Mouse (Mus musculus): ENCODE measurements at regions not wholly inside any gene's neighbourhood (a gene's known extent, or its start where the extent isn't known, plus 50 kb on each side); places are given as distances from the start of the nearest gene placed in this dataset.

- no peak for DNase-seq (ENCODE audit: low spot score)
Observed at GRCm38 (mm10) chr16:77401185-77401943, 200.5 kb downstream of the Gm11146 start.

DNA sequence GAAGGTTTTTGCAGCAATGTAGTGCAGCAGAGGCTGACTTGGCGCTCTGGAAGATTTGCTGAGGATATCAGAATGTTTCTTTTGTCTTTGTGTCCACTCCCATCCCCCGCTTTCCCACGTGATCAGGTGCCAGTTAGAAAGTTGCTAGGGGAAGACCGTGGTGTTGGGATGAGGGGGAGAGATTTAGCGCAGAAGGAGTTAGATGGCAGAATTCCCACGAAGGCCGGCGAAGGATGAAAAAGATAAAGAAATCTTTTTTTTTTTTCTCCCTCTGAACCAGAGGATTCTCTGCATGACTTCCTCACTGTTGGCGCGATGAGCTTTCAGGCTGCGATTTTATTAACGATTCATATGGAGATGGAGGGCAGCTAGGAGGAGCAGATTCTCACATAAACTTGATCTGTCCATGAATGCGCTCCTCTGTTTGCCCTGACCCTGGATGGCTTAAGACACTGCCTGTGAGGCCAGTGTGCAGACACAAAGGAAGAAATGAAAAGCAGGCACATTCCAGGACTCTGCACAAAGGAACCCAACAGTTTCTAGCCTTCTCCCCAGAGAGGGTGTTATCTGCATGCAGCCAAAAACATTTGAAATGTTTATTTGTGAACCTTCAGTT is 201.5 kb downstream of the Gm11146 start:
- no peak for DNase-seq (ENCODE audit: low spot score)

DNA sequence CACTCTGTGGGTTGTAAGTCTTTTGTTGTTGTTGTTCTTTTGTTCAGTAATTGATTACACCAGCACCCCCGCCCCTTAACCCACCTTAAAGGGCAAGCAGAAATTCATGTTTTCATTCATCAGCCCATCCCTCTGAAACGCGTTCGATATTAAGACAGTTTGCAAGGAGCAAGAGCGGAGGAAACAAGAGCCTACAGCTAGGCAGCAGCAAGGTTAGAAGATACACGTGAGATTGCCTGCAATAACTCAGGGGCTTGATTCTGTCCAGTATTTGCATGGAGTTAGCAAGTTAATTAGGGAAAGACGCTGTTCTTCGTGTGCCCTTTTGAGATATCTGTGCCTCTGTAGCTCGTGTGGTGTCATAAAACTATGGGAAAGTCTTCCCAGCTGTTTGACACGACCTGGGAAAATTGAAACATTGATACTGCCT is 202.0 kb downstream of the Gm11146 start:
- DNase-seq (ENCODE audit: low spot score): no peak

DNA sequence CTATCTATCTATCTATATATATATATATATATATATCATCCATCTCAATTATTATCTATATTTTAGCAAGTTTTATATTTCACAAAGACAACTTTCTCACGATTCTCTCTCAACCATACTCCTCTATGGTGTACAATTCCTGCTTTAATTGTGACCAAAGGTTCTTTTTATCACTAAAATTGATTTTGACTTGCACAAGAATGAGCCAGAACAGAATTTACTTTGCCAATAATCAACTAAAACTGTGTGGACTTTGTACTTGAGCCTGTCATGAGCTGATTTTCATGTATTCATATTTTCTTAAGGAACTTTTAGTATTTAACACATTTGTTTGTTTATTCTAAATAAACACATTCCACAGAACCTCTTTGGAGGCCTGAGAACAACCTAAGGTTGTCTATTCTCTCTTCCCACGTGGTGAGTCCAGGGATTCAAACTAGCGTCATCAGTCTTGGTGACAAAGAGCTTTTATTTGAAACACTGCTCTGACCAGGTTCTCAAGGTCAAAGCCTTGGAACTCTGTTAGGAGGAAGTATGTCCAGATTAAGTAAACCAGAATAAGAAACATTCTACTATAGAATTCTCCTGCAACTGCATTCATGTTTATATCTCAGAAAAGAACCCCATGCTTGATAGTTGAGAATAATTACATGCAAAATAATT is 207.7 kb downstream of the Gm11146 start:
- DNase-seq (ENCODE audit: low spot score): no peak

- DNase-seq (ENCODE audit: low spot score): no peak
Observed at GRCm38 (mm10) chr16:77393470-77393869, 208.4 kb downstream of the Gm11146 start.

GRCm38 (mm10) chr16:77392205-77392604 is 209.7 kb downstream of the Gm11146 start:
- DNase-seq (ENCODE audit: low spot score): no peak

DNA sequence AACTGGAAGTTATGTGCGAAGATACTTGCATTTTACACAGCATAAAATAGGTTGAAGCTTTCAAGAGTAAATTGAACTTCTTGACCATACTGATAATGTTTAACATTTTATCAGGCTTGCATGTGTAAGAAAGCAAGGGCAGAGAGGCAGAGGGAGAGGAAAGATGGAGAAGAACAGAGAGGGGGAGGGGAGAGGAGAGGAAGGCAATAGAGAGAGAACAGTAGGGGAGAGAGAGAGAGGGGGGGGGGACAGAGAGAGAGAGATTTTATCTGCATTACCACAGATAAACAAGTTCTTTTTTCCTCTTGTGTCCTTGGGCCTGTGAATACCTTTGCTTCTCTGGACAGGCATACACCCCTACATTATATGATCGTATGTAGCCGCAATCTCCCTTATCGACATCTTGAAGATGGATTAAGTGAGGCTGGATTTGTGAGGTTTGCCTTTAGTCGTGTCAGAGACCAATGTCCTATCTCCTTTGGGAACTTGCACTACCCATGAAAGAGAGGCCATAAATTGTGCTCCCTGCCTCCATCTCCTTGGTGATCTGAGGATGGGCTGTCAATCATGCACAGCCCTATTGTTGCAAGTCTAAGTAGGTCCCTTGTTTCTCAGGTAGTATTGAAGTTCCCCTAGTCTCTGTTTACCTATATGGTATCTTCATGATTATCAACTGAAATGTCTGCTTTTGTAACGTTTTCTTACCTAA is 217.7 kb downstream of the Gm11146 start:
- DNase-seq (ENCODE audit: low spot score): no peak

DNA sequence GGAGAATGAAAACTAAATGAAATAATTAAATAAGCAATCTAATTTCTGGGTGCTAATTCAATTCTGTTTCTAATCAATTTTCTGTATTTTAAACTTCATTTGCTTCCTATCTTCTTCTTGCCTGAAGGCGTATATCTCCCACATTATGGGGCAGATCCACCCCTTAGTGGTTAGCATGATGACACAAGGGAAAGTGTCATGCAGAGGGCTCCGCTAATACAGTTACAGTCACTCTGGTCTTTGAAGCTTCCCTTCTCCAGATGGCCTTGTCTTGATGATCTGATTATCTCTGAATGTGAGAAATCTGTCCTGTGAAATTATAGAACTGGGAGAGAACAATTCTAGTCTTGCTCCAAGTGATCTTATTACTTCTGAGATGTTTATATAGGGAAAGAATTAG is 219.1 kb downstream of the Gm11146 start:
- no peak for DNase-seq (ENCODE audit: low spot score)

DNA sequence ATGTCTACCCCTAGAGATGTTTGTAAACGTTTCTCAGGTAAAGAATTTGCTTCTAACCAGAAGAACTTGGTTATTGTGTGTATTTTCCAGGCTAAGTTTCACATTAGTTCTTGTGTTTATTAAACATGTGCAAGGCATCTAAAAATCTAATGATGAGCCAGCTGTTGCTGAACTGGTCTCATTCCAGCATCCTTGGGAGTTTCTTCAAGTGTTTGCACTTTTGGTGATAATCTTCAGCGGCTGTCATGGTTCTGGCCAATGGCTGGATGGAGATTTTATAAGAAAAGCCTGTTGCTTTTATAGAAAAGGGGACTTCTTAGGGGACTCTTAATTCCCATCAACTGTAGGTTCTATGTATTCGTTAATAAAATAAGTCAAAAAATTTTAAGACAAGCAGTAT is 229.1 kb downstream of the Gm11146 start:
- DNase-seq (ENCODE audit: low spot score): no peak

DNA sequence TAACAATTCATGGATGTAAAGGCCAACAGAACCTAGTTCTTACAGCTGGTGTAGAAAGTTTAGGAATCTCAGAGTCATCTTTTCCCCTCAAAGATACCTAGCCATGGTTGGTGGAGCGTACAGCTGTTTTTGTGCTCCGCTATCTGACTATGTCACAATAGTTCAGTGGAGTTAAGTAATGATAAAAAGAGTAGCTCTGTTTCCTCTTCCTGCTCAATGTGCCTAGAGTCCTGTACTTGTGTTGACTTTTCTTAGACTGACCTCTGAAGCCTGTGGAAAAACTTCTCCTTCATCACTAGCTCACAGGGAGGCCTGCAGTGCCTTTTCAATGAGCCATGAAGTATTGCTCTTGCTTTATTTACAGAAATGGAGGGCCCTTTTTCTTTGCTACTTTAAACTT is 232.1 kb downstream of the Gm11146 start:
- DNase-seq (ENCODE audit: low spot score): no peak

- no peak for DNase-seq (ENCODE audit: low spot score)
Observed at GRCm38 (mm10) chr16:77365254-77365653, 236.6 kb downstream of the Gm11146 start.

- no peak for DNase-seq (ENCODE audit: low spot score)
Observed at GRCm38 (mm10) chr16:77364439-77364838, 237.5 kb downstream of the Gm11146 start.

DNA sequence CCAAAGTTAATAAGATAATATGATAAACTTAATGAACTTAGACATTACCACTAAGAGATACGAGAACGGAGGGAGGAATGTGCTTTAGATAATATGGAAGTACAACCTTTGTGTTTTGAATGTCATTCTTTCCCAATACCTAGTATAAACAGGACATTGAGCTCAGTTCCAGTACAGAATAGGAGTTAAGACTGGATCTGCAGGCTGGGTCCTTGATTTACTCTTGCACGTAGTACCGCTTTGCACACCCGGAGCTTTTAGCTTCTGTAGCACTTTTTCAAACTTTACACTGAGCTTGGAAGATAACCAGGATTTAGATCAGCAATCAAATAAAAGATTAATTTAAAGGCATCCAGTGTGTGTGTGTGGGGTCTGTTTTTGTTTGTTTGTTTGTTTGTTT is 242.7 kb downstream of the Gm11146 start:
- DNase-seq (ENCODE audit: low spot score): no peak

DNA sequence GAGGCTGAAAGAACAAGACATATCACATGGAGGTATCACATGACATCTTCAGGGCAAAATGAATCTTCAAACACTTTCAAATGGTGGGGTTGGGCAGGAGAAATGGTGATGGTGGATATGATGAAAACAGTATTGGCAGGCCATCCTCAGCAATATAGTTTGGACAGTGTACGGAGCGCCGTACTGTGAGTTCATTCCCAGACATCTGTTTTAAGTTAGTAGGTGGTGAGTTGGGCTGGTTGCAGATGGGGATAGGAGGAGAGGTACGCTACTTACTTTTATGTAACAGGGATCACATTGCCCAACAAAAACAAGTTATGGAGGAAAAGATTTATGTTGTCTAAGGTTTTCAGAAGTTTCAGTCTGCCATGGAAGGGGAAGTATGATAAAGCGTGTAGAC is 246.6 kb downstream of the Gm11146 start:
- DNase-seq (ENCODE audit: low spot score): no peak

- no peak for DNase-seq (ENCODE audit: low spot score)
Observed at GRCm38 (mm10) chr16:77354201-77354712, 247.6 kb downstream of the Gm11146 start.

- no peak for DNase-seq (ENCODE audit: low spot score)
Observed at GRCm38 (mm10) chr16:77346128-77346527, 255.8 kb downstream of the Gm11146 start.

DNA sequence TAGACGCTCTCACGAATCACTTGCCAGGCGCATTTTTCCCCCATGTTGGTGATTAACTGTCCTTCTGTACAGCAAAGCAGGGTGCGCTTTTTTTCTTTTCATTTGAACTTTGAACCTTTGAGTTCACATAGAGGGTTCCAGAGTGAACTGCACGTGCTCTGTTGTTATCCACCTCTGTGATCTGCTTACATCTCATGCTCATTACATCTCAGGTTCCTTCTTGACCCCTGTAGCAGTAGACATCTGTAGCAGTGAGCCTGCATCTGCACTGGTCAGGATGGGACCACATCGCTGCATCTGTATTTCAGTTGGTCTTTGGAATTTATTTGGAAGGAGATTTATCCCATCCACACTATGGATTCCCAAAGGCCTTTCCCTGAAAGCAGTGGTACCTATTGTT is 269.6 kb downstream of the Gm11146 start:
- no peak for DNase-seq (ENCODE audit: low spot score)

DNA sequence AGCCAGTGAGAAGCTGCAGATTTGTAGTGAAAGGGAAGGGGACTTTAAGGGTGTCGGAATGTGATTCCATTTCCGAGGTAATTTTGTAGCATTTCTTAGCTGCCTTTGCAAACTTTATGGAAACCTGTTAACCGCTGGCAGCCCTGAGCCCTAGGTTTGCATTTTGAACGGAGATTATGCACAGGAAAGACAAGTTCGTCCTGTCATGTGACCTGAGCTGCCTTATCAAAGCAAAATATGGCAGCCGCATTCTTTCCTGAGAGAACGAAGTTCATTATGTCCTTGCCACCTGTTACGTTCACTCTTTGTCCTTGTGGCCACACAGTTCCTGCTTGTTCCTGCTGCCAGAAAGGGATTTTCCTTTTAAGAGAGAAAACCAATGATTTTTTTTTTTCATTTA is 270.9 kb downstream of the Gm11146 start:
- DNase-seq (ENCODE audit: low spot score): no peak

GRCm38 (mm10) chr16:77329711-77330530 is 272.0 kb downstream of the Gm11146 start:
- DNase-seq (ENCODE audit: low spot score): no peak

- no peak for DNase-seq (ENCODE audit: low spot score)
Observed at GRCm38 (mm10) chr16:77329160-77329691, 272.7 kb downstream of the Gm11146 start.
